Mouse (Mus musculus) heart, embryonic 16.5 days (tissue): ENCODE measurements around the gene Dek. TPM values are rescaled to one million over a fixed set of nuclear protein-coding genes. Genes with fewer than 3 reads are reported as not detected.

Source experiments
- ATAC-seq: fragments of 200-750 bp; cut with Nextera tagmentation; replicated peaks from 2 replicates; pipeline ENCODE4 v1.8.0; 2017; ENCODE audit warnings: moderate number of reproducible peaks; ENCODE audit not compliant: insufficient read depth, low FRiP score; ENCODE audit errors: extremely low read depth
- H3K27ac ChIP-seq: fragments of 300-500 bp; sonication (generic); 2 replicates; pipeline ENCODE4 v1.5.1; 2014; ENCODE audit warnings: mild to moderate bottlenecking, low read length, control low read depth, moderate library complexity
- H3K27me3 ChIP-seq: fragments of 300-500 bp; sonication (generic); 2 replicates; pipeline ENCODE4 v1.6.1; 2014; ENCODE audit warnings: low read length, mixed read lengths; ENCODE audit not compliant: control insufficient read depth, insufficient read depth
- H3K36me3 ChIP-seq: fragments of 300-500 bp; sonication (generic); 2 replicates; pipeline ENCODE4 v1.6.1; 2014; ENCODE audit not compliant: control insufficient read depth, insufficient read depth
- H3K4me1 ChIP-seq: fragments of 300-500 bp; sonication (generic); 2 replicates; pipeline ENCODE4 v1.6.1; 2014; ENCODE audit warnings: low read length, mixed read lengths; ENCODE audit not compliant: control insufficient read depth, insufficient read depth
- H3K4me2 ChIP-seq: fragments of 300-500 bp; sonication (generic); 2 replicates; pipeline ENCODE4 v1.6.1; 2014; ENCODE audit warnings: low read depth, mild to moderate bottlenecking, control low read depth, low read length
- H3K4me3 ChIP-seq: fragments of 300-500 bp; sonication (generic); 2 replicates; pipeline ENCODE4 v1.5.1; 2014; ENCODE audit warnings: mild to moderate bottlenecking, control low read depth, low read length
- H3K9ac ChIP-seq: fragments of 300-500 bp; sonication (generic); 2 replicates; pipeline ENCODE4 v1.6.1; 2014; ENCODE audit warnings: low read length, control low read depth
- H3K9me3 ChIP-seq: fragments of 300-500 bp; sonication (generic); replicated peaks from 2 replicates; pipeline ENCODE4 v1.6.1; 2016; ENCODE audit warnings: low read length; ENCODE audit not compliant: control insufficient read depth
- WGBS: fragments of 180-500 bp; shearing (Covaris S2); extraction: QIAGEN DNeasy Blood & Tissue Kit; methylation state at CpG from one replicate; pipeline ENCODE4 v1.1.7; 2014; 5-methylcytosine and 5-hydroxymethylcytosine counted together
- polyA plus RNA-seq: library from polyadenylated mRNA; unstranded; fragments of >200 nt; fragmentation: Nextera tagmentation; extraction: Ambion mirVana; gene quantifications from 2 replicates; pipeline ENCODE4 v1.2.1, GENCODE M21; 2015

Dek gene
- polyA plus RNA-seq, 1 experiment from 2014 or later = 129 TPM

DNA sequence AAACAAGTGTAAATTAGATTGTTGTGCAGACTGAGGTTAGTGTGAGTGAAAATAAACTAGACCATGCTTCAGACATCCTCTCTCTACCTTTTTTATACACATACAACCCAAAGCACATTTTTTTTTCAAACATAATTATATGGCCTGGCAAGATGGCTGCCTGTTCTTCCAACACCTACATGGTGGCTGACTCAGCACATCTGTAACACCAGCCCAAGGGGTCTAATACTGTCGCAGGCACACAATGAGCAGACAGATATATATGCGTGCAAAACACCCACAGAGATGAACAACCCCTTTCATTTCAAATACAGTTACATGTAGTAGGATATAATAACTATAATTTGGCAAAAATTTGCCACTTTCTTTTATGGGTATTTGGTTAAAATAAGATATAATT lies 5.4 kb downstream of the Dek start:
- 85% methylated on average over 2 of the region's 2 CpGs for WGBS
- no peak for ATAC-seq
- no peak overlapping the region for H3K4me2 ChIP-seq
- peaks cover 16% of the 10 kb centered on the region for H3K4me1 ChIP-seq
- no peak overlapping the region for H3K9ac ChIP-seq
- H3K9me3 ChIP-seq = no peaks in the 10 kb centered on the region
- peaks cover 19% of the 10 kb centered on the region for H3K36me3 ChIP-seq
- H3K4me3 ChIP-seq = no peak overlapping the region
- no peak overlapping the region for H3K27ac ChIP-seq
- H3K27me3 ChIP-seq = no peaks in the 10 kb centered on the region

GRCm38 (mm10) chr13:47099265-47099664 lies 6.7 kb downstream of the Dek start:
- Histone ChIP-seq H3K27me3 (no peaks in the 10 kb centered on the region), H3K4me2 (no peak overlapping the region), H3K4me3 (no peak overlapping the region), H3K9ac (no peak overlapping the region), H3K27ac (no peak overlapping the region), H3K4me1 (peaks cover 19% of the 10 kb centered on the region), H3K9me3 (no peaks in the 10 kb centered on the region), H3K36me3 (peaks cover 24% of the 10 kb centered on the region)
- WGBS = 73% methylated on average over 7 of the region's 7 CpGs
- no peak for ATAC-seq

GRCm38 (mm10) chr13:47096591-47096990 lies 9.4 kb downstream of the Dek start:
- H3K27me3 ChIP-seq = no peaks in the 10 kb centered on the region
- H3K4me2 ChIP-seq = no peak overlapping the region
- H3K27ac ChIP-seq = no peak overlapping the region
- no peaks in the 10 kb centered on the region for H3K9me3 ChIP-seq
- no peak for ATAC-seq
- peaks cover 5% of the 10 kb centered on the region; the same call in 1 of the 2 replicates for H3K4me1 ChIP-seq
- WGBS = 92% methylated on average over 2 of the region's 2 CpGs
- H3K4me3 ChIP-seq = no peak overlapping the region
- H3K9ac ChIP-seq = no peak overlapping the region
- H3K36me3 ChIP-seq = peaks cover 34% of the 10 kb centered on the region

GRCm38 (mm10) chr13:47093791-47094190 lies 12.2 kb downstream of the Dek start:
- Histone ChIP-seq H3K4me3 (no peak overlapping the region), H3K9me3 (no peaks in the 10 kb centered on the region), H3K36me3 (peaks cover 35% of the 10 kb centered on the region), H3K27ac (no peak overlapping the region), H3K4me2 (no peak overlapping the region), H3K4me1 (peaks cover 5% of the 10 kb centered on the region; the same call in 1 of the 2 replicates), H3K9ac (no peak overlapping the region), H3K27me3 (no peaks in the 10 kb centered on the region)
- ATAC-seq = no peak
- WGBS = 93% methylated on average over 2 of the region's 2 CpGs

- 76% methylated on average over 2 of the region's 2 CpGs for WGBS
- Histone ChIP-seq H3K4me1 (no peaks in the 10 kb centered on the region), H3K27ac (no peak overlapping the region), H3K4me2 (no peak overlapping the region), H3K27me3 (no peaks in the 10 kb centered on the region), H3K9ac (no peak overlapping the region), H3K36me3 (peaks cover 32% of the 10 kb centered on the region), H3K4me3 (no peak overlapping the region), H3K9me3 (no peaks in the 10 kb centered on the region)
- ATAC-seq = no peak
Measured at GRCm38 (mm10) chr13:47089271-47089670, 16.7 kb downstream of the Dek start.

DNA sequence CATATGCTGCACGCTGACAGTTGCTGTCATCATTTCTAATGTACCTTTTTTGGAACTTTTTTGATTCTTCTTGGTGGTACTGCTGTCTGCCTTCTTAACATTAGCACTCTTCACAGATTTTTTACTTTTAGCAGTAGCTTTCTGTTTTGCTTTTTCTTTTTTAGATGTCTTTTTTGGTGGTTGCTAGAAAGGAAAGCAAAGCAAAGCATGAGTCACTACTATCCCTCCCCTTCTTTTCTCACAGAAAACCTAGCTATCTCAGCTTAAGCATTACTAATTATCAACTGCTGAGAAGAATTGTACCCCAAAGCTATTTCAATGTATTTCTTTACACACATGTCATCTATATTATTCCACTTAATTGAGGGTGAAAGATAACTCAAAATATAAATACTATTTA lies 17.6 kb downstream of the Dek start:
- no peak for ATAC-seq

DNA sequence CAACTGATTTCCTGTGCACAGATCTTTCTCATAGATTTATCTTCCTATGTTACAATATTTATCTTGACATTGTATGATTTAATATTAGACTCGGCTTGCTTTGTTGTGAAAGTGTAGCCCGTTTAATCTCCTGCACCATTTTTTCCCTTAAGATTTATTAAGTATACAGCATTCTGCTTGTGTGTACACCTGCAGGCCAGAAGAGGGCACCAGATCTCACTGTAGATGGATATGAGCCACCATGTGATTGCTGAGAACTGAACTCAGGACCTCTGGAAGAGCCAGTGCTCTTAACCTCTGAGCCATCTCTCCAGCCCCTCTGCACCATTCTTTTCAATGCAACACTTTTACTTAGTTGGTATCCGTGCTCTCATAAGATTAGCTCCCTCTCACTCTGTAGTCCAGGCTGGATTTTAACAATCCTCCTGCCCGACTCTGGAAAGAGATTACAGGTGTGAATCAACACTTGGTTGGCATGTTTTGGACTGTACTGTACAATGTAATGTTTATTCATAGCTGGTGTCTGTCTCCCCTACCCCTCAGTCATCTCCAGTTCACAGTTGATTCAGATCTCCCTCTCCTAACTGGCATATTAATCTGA lies 25.0 kb downstream of the Dek start:
- no peak overlapping the region for H3K4me3 ChIP-seq
- no peak overlapping the region for H3K27ac ChIP-seq
- no peaks in the 10 kb centered on the region for H3K9me3 ChIP-seq
- H3K4me2 ChIP-seq = no peak overlapping the region
- no peak overlapping the region for H3K9ac ChIP-seq
- no peaks in the 10 kb centered on the region for H3K4me1 ChIP-seq
- no peaks in the 10 kb centered on the region for H3K27me3 ChIP-seq
- peaks cover 14% of the 10 kb centered on the region for H3K36me3 ChIP-seq
- ATAC-seq = no peak
- WGBS = 92% methylated on average over 4 of the region's 4 CpGs

More for the DNA sequence above, 17.6 kb downstream of the Dek start:
- H3K9me3 ChIP-seq = no peaks in the 10 kb centered on the region
- H3K27ac ChIP-seq = no peak overlapping the region
- H3K4me2 ChIP-seq = no peak overlapping the region
- no peaks in the 10 kb centered on the region for H3K27me3 ChIP-seq
- H3K36me3 ChIP-seq = peaks cover 28% of the 10 kb centered on the region
- H3K4me1 ChIP-seq = no peaks in the 10 kb centered on the region
- no peak overlapping the region for H3K4me3 ChIP-seq
- 85% methylated on average over 1 of the region's 1 CpGs for WGBS
- no peak overlapping the region for H3K9ac ChIP-seq

- 81% methylated on average over 5 of the region's 5 CpGs for WGBS
- no peak overlapping the region for H3K4me2 ChIP-seq
- H3K36me3 ChIP-seq = peaks cover 12% of the 10 kb centered on the region
- no peak overlapping the region for H3K4me3 ChIP-seq
- H3K27me3 ChIP-seq = no peaks in the 10 kb centered on the region
- no peaks in the 10 kb centered on the region for H3K9me3 ChIP-seq
- H3K4me1 ChIP-seq = no peaks in the 10 kb centered on the region
- no peak overlapping the region for H3K9ac ChIP-seq
- ATAC-seq = no peak
- no peak overlapping the region for H3K27ac ChIP-seq
Measured at GRCm38 (mm10) chr13:47078799-47079198, 27.2 kb downstream of the Dek start.

- Histone ChIP-seq H3K27ac (no peak overlapping the region), H3K9me3 (no peaks in the 10 kb centered on the region), H3K36me3 (peaks cover 7% of the 10 kb centered on the region), H3K9ac (no peak overlapping the region), H3K4me2 (no peak overlapping the region), H3K27me3 (no peaks in the 10 kb centered on the region), H3K4me1 (no peaks in the 10 kb centered on the region), H3K4me3 (no peak overlapping the region)
- ATAC-seq = no peak
Measured at GRCm38 (mm10) chr13:47077367-47077766, 28.6 kb downstream of the Dek start.
